Mouse (Mus musculus): Measurements from ENCODE around the gene Ncstn. TPM values are rescaled to one million over a fixed set of nuclear protein-coding genes. Genes with fewer than 3 reads are reported as not detected.

Ncstn gene
- polyA plus RNA-seq, 1 experiment from 2014 or later, result 86.8 TPM

GRCm38 (mm10) chr1:172095202-172095601 is 12.6 kb upstream of the Ncstn start:
- 83% methylated on average over 6 of the region's 6 CpGs for WGBS
- peaks cover 14% of the 10 kb centered on the region for H3K36me3 ChIP-seq (ENCODE audit: control insufficient read depth, insufficient read depth, low read length)
- H3K4me1 ChIP-seq (ENCODE audit: control insufficient read depth, insufficient read depth, low read length), result no peaks in the 10 kb centered on the region
- DNase-seq (ENCODE audit: low spot score) (no peak), ATAC-seq (ENCODE audit: insufficient number of reproducible peaks, low FRiP score, low TSS enrichment, low read depth) (no peak)
- no peak overlapping the region for H3K4me3 ChIP-seq (ENCODE audit: low read depth, low read length)
- H3K9me3 ChIP-seq (ENCODE audit: control insufficient read depth, low read length), result no peaks in the 10 kb centered on the region
- H3K4me2 ChIP-seq (ENCODE audit: low read depth, severe bottlenecking), result no peak overlapping the region
- no peak overlapping the region for H3K27ac ChIP-seq (replicated peaks; ENCODE audit: low read depth, low read length)
- no peaks in the 10 kb centered on the region for H3K27me3 ChIP-seq (ENCODE audit: control insufficient read depth, insufficient read depth, low read length)
- no peak overlapping the region for H3K9ac ChIP-seq (ENCODE audit: low read length)

- Histone ChIP-seq H3K4me2 (ENCODE audit: low read depth, severe bottlenecking) (no peak overlapping the region), H3K4me1 (ENCODE audit: control insufficient read depth, insufficient read depth, low read length) (no peaks in the 10 kb centered on the region), H3K9ac (ENCODE audit: low read length) (no peak overlapping the region), H3K27me3 (ENCODE audit: control insufficient read depth, insufficient read depth, low read length) (no peaks in the 10 kb centered on the region), H3K27ac (replicated peaks; ENCODE audit: low read depth, low read length) (no peak overlapping the region), H3K9me3 (ENCODE audit: control insufficient read depth, low read length) (no peaks in the 10 kb centered on the region), H3K36me3 (ENCODE audit: control insufficient read depth, insufficient read depth, low read length) (peaks cover 11% of the 10 kb centered on the region), H3K4me3 (ENCODE audit: low read depth, low read length) (no peak overlapping the region)
- ATAC-seq (ENCODE audit: insufficient number of reproducible peaks, low FRiP score, low TSS enrichment, low read depth) (no peak), DNase-seq (ENCODE audit: low spot score) (no peak)
Observed at GRCm38 (mm10) chr1:172094295-172094694, 11.7 kb upstream of the Ncstn start.

DNA sequence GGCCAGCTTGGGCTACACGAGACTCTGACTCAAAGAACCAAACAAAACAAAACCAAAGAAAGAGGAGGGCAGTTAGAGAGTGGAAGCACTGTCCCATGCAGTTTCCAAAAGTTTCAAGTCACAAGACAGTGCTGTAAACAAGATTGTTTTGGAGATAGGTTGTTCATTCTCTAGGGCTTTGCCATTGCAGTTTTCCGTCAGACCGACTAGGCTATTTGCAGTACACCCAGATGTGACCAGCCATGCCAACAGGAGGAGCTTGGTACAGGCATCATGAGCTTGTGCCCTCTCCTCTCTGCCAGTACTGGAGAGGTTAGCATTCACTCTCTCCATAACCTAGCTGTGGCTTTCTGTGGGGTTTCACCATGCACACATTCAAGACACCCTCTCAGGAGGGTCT is 10.9 kb upstream of the Ncstn start:
- H3K27ac ChIP-seq (replicated peaks; ENCODE audit: low read depth, low read length), result no peak overlapping the region
- no peak for DNase-seq (ENCODE audit: low spot score)
- no peak for ATAC-seq (ENCODE audit: insufficient number of reproducible peaks, low FRiP score, low TSS enrichment, low read depth)
- H3K4me3 ChIP-seq (ENCODE audit: low read depth, low read length), result no peak overlapping the region
- no peak overlapping the region for H3K4me2 ChIP-seq (ENCODE audit: low read depth, severe bottlenecking)
- no peaks in the 10 kb centered on the region for H3K27me3 ChIP-seq (ENCODE audit: control insufficient read depth, insufficient read depth, low read length)
- WGBS, result 94% methylated on average over 3 of the region's 3 CpGs
- no peak overlapping the region for H3K9ac ChIP-seq (ENCODE audit: low read length)
- peaks cover 12% of the 10 kb centered on the region for H3K36me3 ChIP-seq (ENCODE audit: control insufficient read depth, insufficient read depth, low read length)
- H3K9me3 ChIP-seq (ENCODE audit: control insufficient read depth, low read length), result no peaks in the 10 kb centered on the region
- H3K4me1 ChIP-seq (ENCODE audit: control insufficient read depth, insufficient read depth, low read length), result no peaks in the 10 kb centered on the region

DNA sequence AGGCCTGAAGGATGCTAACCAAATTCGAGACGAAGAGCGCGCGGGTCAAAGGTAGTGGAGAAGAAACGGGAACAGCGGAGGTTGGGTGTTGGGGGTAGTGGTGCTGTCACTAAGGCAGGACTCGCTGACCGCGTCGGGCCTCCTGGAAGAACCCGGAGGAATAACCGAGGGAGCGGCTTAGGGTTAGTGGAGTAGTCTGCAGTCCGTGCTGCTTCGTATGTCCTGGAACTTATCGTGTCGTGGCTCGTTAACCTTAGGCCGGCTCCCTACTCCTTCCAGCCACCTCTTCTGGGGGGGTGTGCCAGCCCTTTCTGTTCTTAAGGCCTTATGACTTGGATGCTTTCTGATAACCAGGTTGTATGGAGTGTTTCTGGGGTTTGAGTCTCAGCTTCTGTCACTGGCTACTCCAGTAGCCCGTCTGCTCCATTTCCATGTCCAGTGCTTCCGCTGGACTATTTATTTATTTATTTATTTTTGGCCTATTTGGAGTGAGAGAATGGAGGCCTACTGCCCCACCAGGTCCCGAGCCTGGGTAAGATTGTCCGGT is 377 bp upstream of the Ncstn start:
- Histone ChIP-seq H3K27me3 (ENCODE audit: control insufficient read depth, insufficient read depth, low read length) (no peaks in the 10 kb centered on the region), H3K4me2 (ENCODE audit: low read depth, severe bottlenecking) (peak overlapping the region; percentile 46), H3K4me3 (ENCODE audit: low read depth, low read length) (peak overlapping the region; percentile 84), H3K9ac (ENCODE audit: low read length) (peak overlapping the region; percentile 80), H3K9me3 (ENCODE audit: control insufficient read depth, low read length) (no peaks in the 10 kb centered on the region), H3K27ac (replicated peaks; ENCODE audit: low read depth, low read length) (no peak overlapping the region), H3K36me3 (ENCODE audit: control insufficient read depth, insufficient read depth, low read length) (peaks cover 3% of the 10 kb centered on the region; the same call in 1 of the 2 replicates), H3K4me1 (ENCODE audit: control insufficient read depth, insufficient read depth, low read length) (peaks cover 5% of the 10 kb centered on the region)
- DNase-seq (ENCODE audit: low spot score), result peak; percentile 22
- 2% methylated on average over 24 of the region's 24 CpGs for WGBS
- ATAC-seq (ENCODE audit: insufficient number of reproducible peaks, low FRiP score, low TSS enrichment, low read depth), result peak; percentile 69; the same call in 1 of the 2 replicates

GRCm38 (mm10) chr1:172077981-172078380 is 4.6 kb downstream of the Ncstn start:
- no peak overlapping the region for H3K4me2 ChIP-seq (ENCODE audit: low read depth, severe bottlenecking)
- ATAC-seq (ENCODE audit: insufficient number of reproducible peaks, low FRiP score, low TSS enrichment, low read depth), result no peak
- no peaks in the 10 kb centered on the region for H3K4me1 ChIP-seq (ENCODE audit: control insufficient read depth, insufficient read depth, low read length)
- no peak overlapping the region for H3K4me3 ChIP-seq (ENCODE audit: low read depth, low read length)
- no peak overlapping the region for H3K9ac ChIP-seq (ENCODE audit: low read length)
- peaks cover 8% of the 10 kb centered on the region for H3K36me3 ChIP-seq (ENCODE audit: control insufficient read depth, insufficient read depth, low read length)
- H3K27ac ChIP-seq (replicated peaks; ENCODE audit: low read depth, low read length), result no peak overlapping the region
- H3K27me3 ChIP-seq (ENCODE audit: control insufficient read depth, insufficient read depth, low read length), result no peaks in the 10 kb centered on the region
- no peaks in the 10 kb centered on the region for H3K9me3 ChIP-seq (ENCODE audit: control insufficient read depth, low read length)
- DNase-seq (ENCODE audit: low spot score), result no peak
- 83% methylated on average over 5 of the region's 5 CpGs for WGBS

DNA sequence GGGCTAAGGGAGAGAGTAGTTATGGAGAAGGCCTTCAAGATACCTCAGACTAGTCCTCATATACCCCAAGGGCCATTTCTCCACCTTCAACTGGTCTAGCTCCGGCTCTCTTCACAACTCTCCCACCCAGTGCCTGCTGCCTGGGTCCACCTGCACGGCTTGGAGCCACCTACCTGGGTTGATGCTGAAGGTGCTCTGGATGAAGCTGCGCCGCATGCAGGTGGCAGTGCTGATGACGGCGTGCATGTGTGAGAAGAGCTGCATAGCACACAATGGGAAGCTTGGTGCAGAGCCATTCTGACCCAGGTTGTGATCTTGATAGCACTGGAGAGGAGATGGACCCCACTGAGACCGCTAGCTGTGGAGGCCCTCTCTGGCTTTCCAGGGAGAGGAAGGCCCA is 10.0 kb downstream of the Ncstn start:
- H3K27ac ChIP-seq (replicated peaks; ENCODE audit: low read depth, low read length), result no peak overlapping the region
- DNase-seq (ENCODE audit: low spot score) (no peak), ATAC-seq (ENCODE audit: insufficient number of reproducible peaks, low FRiP score, low TSS enrichment, low read depth) (no peak)
- H3K4me3 ChIP-seq (ENCODE audit: low read depth, low read length), result no peak overlapping the region
- H3K9me3 ChIP-seq (ENCODE audit: control insufficient read depth, low read length), result no peaks in the 10 kb centered on the region
- no peak overlapping the region for H3K9ac ChIP-seq (ENCODE audit: low read length)
- WGBS, result 95% methylated on average over 7 of the region's 7 CpGs
- no peaks in the 10 kb centered on the region for H3K27me3 ChIP-seq (ENCODE audit: control insufficient read depth, insufficient read depth, low read length)
- peaks cover 27% of the 10 kb centered on the region for H3K36me3 ChIP-seq (ENCODE audit: control insufficient read depth, insufficient read depth, low read length)
- H3K4me2 ChIP-seq (ENCODE audit: low read depth, severe bottlenecking), result no peak overlapping the region
- H3K4me1 ChIP-seq (ENCODE audit: control insufficient read depth, insufficient read depth, low read length), result no peaks in the 10 kb centered on the region

- ATAC-seq (ENCODE audit: insufficient number of reproducible peaks, low FRiP score, low TSS enrichment, low read depth), result no peak
- peaks cover 32% of the 10 kb centered on the region for H3K36me3 ChIP-seq (ENCODE audit: control insufficient read depth, insufficient read depth, low read length)
- no peak overlapping the region for H3K4me2 ChIP-seq (ENCODE audit: low read depth, severe bottlenecking)
Observed at GRCm38 (mm10) chr1:172071556-172071955, 11.0 kb downstream of the Ncstn start.

DNA sequence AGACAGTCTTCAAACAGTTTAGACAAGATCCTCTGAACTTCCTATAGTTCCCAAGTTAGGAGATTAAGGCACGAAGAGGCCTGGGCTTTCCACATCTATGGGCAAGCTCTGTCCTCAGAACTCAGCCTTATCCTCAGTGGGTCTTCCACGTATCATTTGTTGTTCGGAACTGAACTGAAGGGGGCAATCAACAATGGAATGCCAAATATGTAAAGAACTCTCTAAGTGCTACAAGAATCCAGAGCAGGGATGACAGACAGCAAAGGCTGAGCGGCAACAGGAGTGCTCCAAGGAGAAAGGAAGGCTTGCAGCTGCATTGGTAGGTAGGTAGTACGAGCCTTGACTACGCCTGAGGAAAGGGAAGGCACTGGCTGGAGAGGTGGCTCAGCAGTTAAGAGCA is 12.4 kb downstream of the Ncstn start:
- H3K4me3 ChIP-seq (ENCODE audit: low read depth, low read length), result no peak overlapping the region
- no peak for DNase-seq (ENCODE audit: low spot score)
- H3K9ac ChIP-seq (ENCODE audit: low read length), result no peak overlapping the region
- H3K36me3 ChIP-seq (ENCODE audit: control insufficient read depth, insufficient read depth, low read length), result peaks cover 36% of the 10 kb centered on the region
- H3K4me2 ChIP-seq (ENCODE audit: low read depth, severe bottlenecking), result no peak overlapping the region
- H3K27me3 ChIP-seq (ENCODE audit: control insufficient read depth, insufficient read depth, low read length), result no peaks in the 10 kb centered on the region
- no peaks in the 10 kb centered on the region; the same call in 1 of the 2 replicates for H3K4me1 ChIP-seq (ENCODE audit: control insufficient read depth, insufficient read depth, low read length)
- no peaks in the 10 kb centered on the region for H3K9me3 ChIP-seq (ENCODE audit: control insufficient read depth, low read length)
- no peak overlapping the region for H3K27ac ChIP-seq (replicated peaks; ENCODE audit: low read depth, low read length)
- WGBS, result 79% methylated on average over 6 of the region's 6 CpGs
- no peak for ATAC-seq (ENCODE audit: insufficient number of reproducible peaks, low FRiP score, low TSS enrichment, low read depth)

More at GRCm38 (mm10) chr1:172071556-172071955, 11.0 kb downstream of the Ncstn start:
- Histone ChIP-seq H3K9me3 (ENCODE audit: control insufficient read depth, low read length) (no peaks in the 10 kb centered on the region), H3K4me1 (ENCODE audit: control insufficient read depth, insufficient read depth, low read length) (no peaks in the 10 kb centered on the region), H3K27me3 (ENCODE audit: control insufficient read depth, insufficient read depth, low read length) (no peaks in the 10 kb centered on the region), H3K9ac (ENCODE audit: low read length) (no peak overlapping the region), H3K27ac (replicated peaks; ENCODE audit: low read depth, low read length) (no peak overlapping the region), H3K4me3 (ENCODE audit: low read depth, low read length) (no peak overlapping the region)
- WGBS, result 79% methylated on average over 4 of the region's 4 CpGs
- DNase-seq (ENCODE audit: low spot score), result no peak

DNA sequence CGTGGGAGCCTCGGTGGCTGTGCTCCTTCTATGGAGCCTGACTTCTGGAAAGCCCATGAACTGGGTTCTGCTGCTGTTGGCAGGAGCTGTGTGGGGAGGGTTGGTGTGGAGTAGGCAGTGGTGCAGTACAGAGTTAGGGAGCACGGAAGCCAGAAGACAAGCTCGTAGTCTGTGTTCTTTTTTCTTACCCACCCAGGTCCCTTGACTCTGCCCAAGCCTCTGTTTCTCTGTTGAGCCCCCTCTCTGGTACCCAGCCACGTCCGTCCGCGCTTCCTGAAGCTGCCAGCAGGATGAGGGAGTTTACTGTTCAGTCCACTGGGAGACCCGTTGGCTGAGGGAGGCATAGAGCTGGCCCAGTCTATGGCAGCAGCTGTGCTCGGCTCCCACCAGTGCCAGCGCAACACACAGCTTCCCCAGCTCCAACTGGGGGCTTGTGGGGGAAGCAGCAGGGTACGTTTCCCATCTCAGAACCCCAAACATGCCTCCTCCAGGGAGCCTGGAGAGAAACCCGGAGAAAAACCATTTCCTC is 17.9 kb downstream of the Ncstn start:
- Histone ChIP-seq H3K27me3 (ENCODE audit: control insufficient read depth, insufficient read depth, low read length) (no peaks in the 10 kb centered on the region), H3K4me2 (ENCODE audit: low read depth, severe bottlenecking) (no peak overlapping the region), H3K36me3 (ENCODE audit: control insufficient read depth, insufficient read depth, low read length) (peaks cover 23% of the 10 kb centered on the region), H3K27ac (replicated peaks; ENCODE audit: low read depth, low read length) (no peak overlapping the region), H3K9me3 (ENCODE audit: control insufficient read depth, low read length) (no peaks in the 10 kb centered on the region), H3K9ac (ENCODE audit: low read length) (no peak overlapping the region), H3K4me1 (ENCODE audit: control insufficient read depth, insufficient read depth, low read length) (peaks cover 5% of the 10 kb centered on the region; the same call in 1 of the 2 replicates), H3K4me3 (ENCODE audit: low read depth, low read length) (no peak overlapping the region)
- ATAC-seq (ENCODE audit: insufficient number of reproducible peaks, low FRiP score, low TSS enrichment, low read depth) (no peak), DNase-seq (ENCODE audit: low spot score) (no peak)
- 81% methylated on average over 13 of the region's 13 CpGs for WGBS
